Comparison of ENCODE assay signal across 7 mouse cellular contexts in the genomic region with DNA sequence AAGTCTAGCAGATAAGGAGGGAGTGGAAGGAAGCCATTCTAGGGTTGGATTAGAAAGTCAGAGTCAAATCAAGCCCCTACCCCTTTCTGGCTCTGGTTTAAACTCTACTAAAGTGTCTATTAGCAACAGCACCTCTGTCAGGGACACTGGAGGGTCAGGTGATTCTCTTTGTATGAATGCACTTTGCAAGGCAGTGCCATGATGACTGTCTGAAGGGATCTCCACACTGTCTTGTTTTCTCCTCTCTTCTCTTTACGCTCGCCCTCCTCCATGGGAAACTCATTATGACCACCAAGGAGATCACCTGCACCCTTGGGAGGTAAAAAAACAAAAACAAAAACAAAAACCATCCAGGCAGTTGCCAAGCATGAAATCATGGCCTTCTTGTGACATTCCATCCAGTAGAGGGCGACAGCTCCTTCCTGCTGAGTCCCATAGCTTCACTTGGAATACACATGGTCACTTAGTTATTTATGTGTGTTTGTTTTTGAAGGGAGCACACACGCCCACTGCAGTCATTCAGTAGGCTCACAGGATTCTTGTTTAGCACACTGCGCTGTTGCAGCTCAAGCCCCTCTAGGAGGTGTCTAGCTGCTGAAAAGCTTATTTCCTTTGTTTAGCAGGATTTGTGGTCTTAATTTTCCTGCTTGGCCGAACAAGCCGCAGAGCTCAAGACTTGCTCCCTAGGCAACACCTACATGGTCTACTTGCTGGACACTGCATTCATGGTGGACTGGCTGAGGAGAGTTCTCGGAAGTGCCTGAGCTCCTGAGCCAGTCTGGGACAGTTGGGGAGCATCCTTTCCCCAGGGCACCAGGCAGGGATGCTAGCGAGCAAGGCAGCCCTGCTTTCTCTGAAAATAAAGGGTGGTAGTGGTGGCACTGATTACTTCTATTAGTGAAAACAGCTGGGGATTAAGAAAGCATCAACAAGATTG.
DNase-seq lines count a peak whose midpoint lies in the region; ATAC-seq and TF ChIP-seq lines count a peak whose summit lies in the region.

No protein-coding gene starts in this region.

- no peak overlapping the region for H3K27ac ChIP-seq in CH12.LX (ENCODE audit: insufficient read depth, low read depth)
- H3K27ac ChIP-seq in heart, embryonic 10.5 days = peak overlapping the region; percentile 52; the same call in 1 of the 2 replicates
- H3K27ac ChIP-seq in lung, embryonic 14.5 days (ENCODE audit: low read depth) = no peak overlapping the region

- TF ChIP-seq RAD21 in CH12.LX (IDR thresholded peaks at IDR 0.05; ENCODE audit: low read depth, low read length) = peak; percentile 85

- peak; percentile 32 for ATAC-seq in Patski
- ATAC-seq in lung, embryonic 14.5 days (ENCODE audit: insufficient read depth) = no peak

- H3K27me3 ChIP-seq in CH12.LX (replicated peaks) (no peaks in the 10 kb centered on the region), Patski (no peaks in the 10 kb centered on the region)
- H3K27me3 ChIP-seq in heart, embryonic 10.5 days (ENCODE audit: insufficient read depth, poor library complexity, severe bottlenecking) = no peaks in the 10 kb centered on the region
- H3K27me3 ChIP-seq in lung, embryonic 14.5 days (ENCODE audit: insufficient read depth, low read length) = no peaks in the 10 kb centered on the region

- TF ChIP-seq EP300 in CH12.LX (IDR thresholded peaks at IDR 0.05; ENCODE audit: low read length) = no peak

- no peak overlapping the region for H3K9ac ChIP-seq in CH12.LX (ENCODE audit: insufficient read depth, low read depth)
- no peak overlapping the region for H3K9ac ChIP-seq in lung, embryonic 14.5 days

- peaks cover 2 to 13% of the 10 kb centered on the region in 2 experiments; a peak in 2 of 4 replicates for H3K4me1 ChIP-seq in CH12.LX (ENCODE audit: control insufficient read depth in 1 of 2, insufficient read depth in 2 of 2)
- peaks cover 36% of the 10 kb centered on the region for H3K4me1 ChIP-seq in heart, embryonic 10.5 days
- peaks cover 5% of the 10 kb centered on the region for H3K4me1 ChIP-seq in lung, embryonic 14.5 days (ENCODE audit: insufficient read depth)

- TF ChIP-seq CTCF in CH12.LX (conservative IDR thresholded peaks at IDR 0.05 in 1 of 2, IDR thresholded peaks at IDR 0.05 in 1 of 2; ENCODE audit: low read depth in 2 of 2, low read length in 2 of 2) = peak; percentile 83 to 88
- peak; percentile 83 for TF ChIP-seq CTCF in Patski (IDR thresholded peaks at IDR 0.05)
- TF ChIP-seq CTCF in lung, embryonic 14.5 days (IDR thresholded peaks at IDR 0.05; ENCODE audit: low read depth) = peak; percentile 88

- WGBS in heart, embryonic 10.5 days = 69% methylated on average over 9 of the region's 9 CpGs
- 76% methylated on average over 9 of the region's 9 CpGs for WGBS in lung, embryonic 14.5 days

- CTCF ChIA-PET in Patski (lab: Charles Lee) = interaction anchor here (1.1 to 1.6 kb wide), 4 partner anchors 9 to 245 kb away, joined by 3 to 6 read pairs (median 4); no protein-coding TSS in a partner anchor

- POLR2A ChIA-PET in Patski (lab: Charles Lee) = no interaction called here

- H3K36me3 ChIP-seq in CH12.LX (replicated peaks in 1 of 2; ENCODE audit: control insufficient read depth in 1 of 2, insufficient read depth in 1 of 2, low read length in 1 of 2) = no peaks in the 10 kb centered on the region
- H3K36me3 ChIP-seq in heart, embryonic 10.5 days = no peaks in the 10 kb centered on the region
- H3K36me3 ChIP-seq in lung, embryonic 14.5 days (ENCODE audit: insufficient read depth) = no peaks in the 10 kb centered on the region

- H3K9me3 ChIP-seq in CH12.LX (replicated peaks; ENCODE audit: low read length) = no peaks in the 10 kb centered on the region
- no peaks in the 10 kb centered on the region for H3K9me3 ChIP-seq in heart, embryonic 10.5 days
- H3K9me3 ChIP-seq in lung, embryonic 14.5 days (ENCODE audit: low read depth, low read length) = no peaks in the 10 kb centered on the region

- DNase-seq in CH12.LX (ENCODE audit: extremely low read depth) = peak; percentile 71
- DNase-seq in Patski (ENCODE audit: low read depth, low spot score) = no peak
- DNase-seq in embryo, embryonic 10.5 days (ENCODE audit: low spot score) = peak; percentile 82
- DNase-seq in heart, embryonic 10.5 days (ENCODE audit: low spot score) = no peak
- DNase-seq in kidney, postnatal 25 days = peak; percentile 58 to 86
- peak; percentile 89 for DNase-seq in lung, embryonic 14.5 days
- DNase-seq in retina, postnatal 7 days (ENCODE audit: low read depth, low spot score) = peak; percentile 53

- no peak overlapping the region for H3K4me3 ChIP-seq in CH12.LX (replicated peaks in 1 of 3; ENCODE audit: low read depth in 2 of 3, low read length in 2 of 3, poor library complexity in 1 of 3)
- H3K4me3 ChIP-seq in heart, embryonic 10.5 days = no peak overlapping the region
- H3K4me3 ChIP-seq in lung, embryonic 14.5 days (ENCODE audit: low read depth, low read length) = no peak overlapping the region

- TF ChIP-seq POLR2A in CH12.LX (IDR thresholded peaks at IDR 0.05; ENCODE audit: low read depth, low read length) = no peak

- in situ Hi-C loops in CH12.LX (cut with MboI; ENCODE audit: low pct_ligation_motif_present, low pct_unique_long_range_greater_than_20kb, low sequenced_read_pairs) (loop anchor here (10.0 to 25.0 kb wide), 2 partner anchors 210 to 367 kb away; no protein-coding TSS in a partner anchor), Patski (cut with MboI; ENCODE audit: low pct_unique_long_range_greater_than_20kb) (loop anchor here (5.0 to 10.0 kb wide), 2 partner anchors 185 to 313 kb away; no protein-coding TSS in a partner anchor)

- dilution Hi-C loops in CH12.LX (cut with MboI; ENCODE audit: extremely low pct_ligation_motif_present, extremely low pct_unique_long_range_greater_than_20kb, low sequenced_read_pairs) = no loop called here

- H3K79me2 ChIP-seq in CH12.LX (replicated peaks; ENCODE audit: control insufficient read depth, extremely low read depth, insufficient read depth, poor library complexity, severe bottlenecking) = no peaks in the 10 kb centered on the region

- peak overlapping the region; percentile 15; the same call in 1 of the 2 replicates for H3K4me2 ChIP-seq in CH12.LX (ENCODE audit: insufficient read depth, low read depth, poor library complexity, severe bottlenecking)
- no peak overlapping the region for H3K4me2 ChIP-seq in lung, embryonic 14.5 days

TF ChIP-seq in CH12.LX, 34 proteins besides CTCF, POLR2A, EP300 and RAD21:
- no peak for TF ChIP-seq TBP (conservative IDR thresholded peaks at IDR 0.05; ENCODE audit: low read depth, low read length)
- no peak for TF ChIP-seq CHD1 (IDR thresholded peaks at IDR 0.05; ENCODE audit: low read depth, low read length)
- no peak for TF ChIP-seq MAFK (IDR thresholded peaks at IDR 0.05; ENCODE audit: insufficient replicate concordance, low read length)
- TF ChIP-seq RCOR1 (conservative IDR thresholded peaks at IDR 0.05; ENCODE audit: low read depth, low read length) = no peak
- TF ChIP-seq SIN3A (IDR thresholded peaks at IDR 0.05; ENCODE audit: low read length) = no peak
- TF ChIP-seq TCF12 (IDR thresholded peaks at IDR 0.05; ENCODE audit: low read depth, low read length) = no peak
- TF ChIP-seq ETS1 (conservative IDR thresholded peaks at IDR 0.05; ENCODE audit: low read depth, low read length) = no peak
- no peak for TF ChIP-seq ELF1 (IDR thresholded peaks at IDR 0.05; ENCODE audit: low read depth, low read length)
- TF ChIP-seq POLR2AphosphoS2 (IDR thresholded peaks at IDR 0.05; ENCODE audit: low read depth, low read length) = no peak
- no peak for TF ChIP-seq NELFE (IDR thresholded peaks at IDR 0.05; ENCODE audit: low read depth, low read length)
- peak; percentile 61 for TF ChIP-seq ZC3H11A (IDR thresholded peaks at IDR 0.05; ENCODE audit: low read depth, low read length)
- TF ChIP-seq JUND (conservative IDR thresholded peaks at IDR 0.05; ENCODE audit: low read depth, low read length) = no peak
- TF ChIP-seq BHLHE40 (IDR thresholded peaks at IDR 0.05; ENCODE audit: low read depth, low read length) = no peak
- no peak for TF ChIP-seq MXI1 (IDR thresholded peaks at IDR 0.05; ENCODE audit: low read depth, low read length)
- TF ChIP-seq JUN (IDR thresholded peaks at IDR 0.05; ENCODE audit: insufficient read depth, low read depth, low read length) = no peak
- TF ChIP-seq SMC3 (IDR thresholded peaks at IDR 0.05; ENCODE audit: low read depth, low read length) = peak; percentile 85
- TF ChIP-seq CHD2 (IDR thresholded peaks at IDR 0.05; ENCODE audit: low read length) = no peak
- no peak for TF ChIP-seq ZMIZ1 (IDR thresholded peaks at IDR 0.05; ENCODE audit: low read depth, low read length)
- no peak for TF ChIP-seq PAX5 (IDR thresholded peaks at IDR 0.05; ENCODE audit: low read length)
- no peak for TF ChIP-seq NRF1 (IDR thresholded peaks at IDR 0.05; ENCODE audit: low read depth, low read length)
- no peak for TF ChIP-seq E2F4 (IDR thresholded peaks at IDR 0.05; ENCODE audit: insufficient replicate concordance, low read depth, low read length)
- no peak for TF ChIP-seq ZKSCAN1 (IDR thresholded peaks at IDR 0.05; ENCODE audit: borderline replicate concordance, low read depth, low read length)
- TF ChIP-seq MYC (IDR thresholded peaks at IDR 0.05; ENCODE audit: low read depth, low read length) = peak; percentile 67
- TF ChIP-seq ZNF384 (IDR thresholded peaks at IDR 0.05; ENCODE audit: low read depth, low read length) = no peak
- TF ChIP-seq UBTF (IDR thresholded peaks at IDR 0.05; ENCODE audit: low read depth, low read length) = no peak
- TF ChIP-seq MAZ (IDR thresholded peaks at IDR 0.05; ENCODE audit: low read depth, low read length) = no peak

Comparison
In these comparisons a context has a peak if more than half of its experiments do, and no peak if none do; other contexts are left out.
1. DNase-seq: peak in CH12.LX (single experiment), embryo, embryonic 10.5 days (single experiment), kidney, postnatal 25 days (2 of 2), lung, embryonic 14.5 days (single experiment) and retina, postnatal 7 days (single experiment); none in Patski (single experiment) and heart, embryonic 10.5 days (single experiment).
2. Peak in every context shown above with its lines, with median percentiles within 50 percentile points of each other: CTCF ChIP-seq.